Mouse (Mus musculus) MEL (cell line): Measurements from ENCODE around the gene Adam30. TPM values are rescaled to one million over a fixed set of nuclear protein-coding genes. Genes with fewer than 3 reads are reported as not detected.

Experiments
- DNase-seq: peaks from one replicate; pipeline ENCODE4 v3.0.0; 2011; ENCODE audit warnings: low read depth, low spot score
- H3K27ac ChIP-seq: 2 replicates; pipeline ENCODE4 v1.5.1; 2012; ENCODE audit warnings: low read depth, mild to moderate bottlenecking, control low read depth, low read length, moderate library complexity; ENCODE audit not compliant: control insufficient read depth
- H3K27me3 ChIP-seq, 2 experiments: fragments of 150-350 bp in 1 of 2; sonication (generic) in 1 of 2; 2 replicates each; pipeline ENCODE4 v1.6.1; 2012; ENCODE audit warnings: low read length in 2 of 2, mild to moderate bottlenecking in 2 of 2, improper control_type of control experiment in 1 of 2, moderate library complexity in 1 of 2; ENCODE audit not compliant: insufficient read depth in 2 of 2, control insufficient read depth in 1 of 2
- H3K36me3 ChIP-seq, 2 experiments: 2 replicates each; pipeline ENCODE4 v1.6.1; 2012 to 2014; ENCODE audit warnings: low read length in 2 of 2, improper control_type of control experiment in 1 of 2, inconsistent platforms in 1 of 2, mild to moderate bottlenecking in 1 of 2; ENCODE audit not compliant: insufficient read depth in 2 of 2, control insufficient read depth in 1 of 2
- H3K4me1 ChIP-seq, 2 experiments: fragments of 150-350 bp in 1 of 2; sonication (generic) in 1 of 2; 2 replicates each; pipeline ENCODE4 v1.6.1; 2012; ENCODE audit warnings: low read length in 2 of 2, improper control_type of control experiment in 1 of 2, mild to moderate bottlenecking in 1 of 2; ENCODE audit not compliant: insufficient read depth in 2 of 2, control insufficient read depth in 1 of 2
- H3K4me3 ChIP-seq, 2 experiments: fragments of 150-350 bp in 1 of 2; sonication (generic) in 1 of 2; 2 replicates each; pipeline ENCODE4 v1.5.1; 2012; ENCODE audit warnings: low read depth in 2 of 2, low read length in 2 of 2, mild to moderate bottlenecking in 2 of 2, moderate library complexity in 2 of 2, control low read depth in 1 of 2, improper control_type of control experiment in 1 of 2; ENCODE audit not compliant: control insufficient read depth in 1 of 2, insufficient read depth in 1 of 2
- H3K79me2 ChIP-seq: 2 replicates; pipeline ENCODE4 v1.6.1; 2012; ENCODE audit warnings: mild to moderate bottlenecking, low read length, moderate library complexity; ENCODE audit not compliant: control insufficient read depth, poor library complexity, insufficient read depth
- H3K9ac ChIP-seq: 2 replicates; pipeline ENCODE4 v1.6.1; 2012; ENCODE audit warnings: low read depth, mild to moderate bottlenecking, control low read depth, low read length, moderate library complexity; ENCODE audit not compliant: control insufficient read depth, poor library complexity, severe bottlenecking
- H3K9me3 ChIP-seq: fragments of 150-350 bp; sonication (generic); replicated peaks from 2 replicates; pipeline ENCODE4 v1.6.1; 2012; ENCODE audit warnings: mild to moderate bottlenecking, low read length, improper control_type of control experiment, moderate library complexity; ENCODE audit not compliant: insufficient read depth
- BHLHE40 ChIP-seq: IDR thresholded peaks from 2 replicates; pipeline ENCODE4 v1.6.1; 2012; ENCODE audit warnings: low read depth, mild to moderate bottlenecking, inconsistent platforms, low read length, improper control_type of control experiment, borderline replicate concordance
- CHD1 ChIP-seq: IDR thresholded peaks from 2 replicates; pipeline ENCODE4 v1.6.1; 2012; ENCODE audit warnings: low read depth, mild to moderate bottlenecking, inconsistent platforms, low read length, improper control_type of control experiment
- CTCF ChIP-seq, 3 experiments: IDR thresholded peaks in 2 of 3; conservative IDR thresholded peaks in 1 of 3; 2 replicates each; pipeline ENCODE4 v1.5.1; 2011 to 2012; ENCODE audit warnings: low read length in 3 of 3, low read depth in 2 of 3, mild to moderate bottlenecking in 2 of 3, improper control_type of control experiment in 1 of 3, inconsistent platforms in 1 of 3, mixed read lengths in 1 of 3, moderate library complexity in 1 of 3; ENCODE audit not compliant: control insufficient read depth in 1 of 3, insufficient read depth in 1 of 3, poor library complexity in 1 of 3, severe bottlenecking in 1 of 3
- E2F4 ChIP-seq: IDR thresholded peaks from 2 replicates; pipeline ENCODE4 v1.6.1; 2011; ENCODE audit warnings: low read depth, low read length, improper control_type of control experiment, borderline replicate concordance
- ETS1 ChIP-seq: IDR thresholded peaks from 2 replicates; pipeline ENCODE4 v1.6.1; 2012; ENCODE audit warnings: low read depth, mild to moderate bottlenecking, inconsistent platforms, low read length, improper control_type of control experiment, moderate library complexity
- GABPA ChIP-seq: IDR thresholded peaks from 2 replicates; pipeline ENCODE4 v1.6.1; 2012; ENCODE audit warnings: low read depth, mild to moderate bottlenecking, inconsistent platforms, low read length, improper control_type of control experiment, moderate library complexity
- HCFC1 ChIP-seq: IDR thresholded peaks from 2 replicates; pipeline ENCODE4 v1.6.1; 2012; ENCODE audit warnings: low read depth, mild to moderate bottlenecking, inconsistent platforms, low read length, improper control_type of control experiment, moderate library complexity
- JUND ChIP-seq: IDR thresholded peaks from 2 replicates; pipeline ENCODE4 v1.6.1; 2011; ENCODE audit warnings: low read depth, mild to moderate bottlenecking, improper control_type of control experiment, low read length
- KAT2A ChIP-seq: conservative IDR thresholded peaks from 2 replicates; pipeline ENCODE4 v1.6.1; 2012; ENCODE audit warnings: low read depth, low read length, improper control_type of control experiment, inconsistent platforms
- MAX ChIP-seq: IDR thresholded peaks from 2 replicates; pipeline ENCODE4 v1.6.1; 2011; ENCODE audit warnings: low read length, improper control_type of control experiment
- MYC ChIP-seq: IDR thresholded peaks from 2 replicates; pipeline ENCODE4 v1.6.1; 2011; ENCODE audit warnings: low read depth, mild to moderate bottlenecking, low read length, improper control_type of control experiment, moderate library complexity
- NELFE ChIP-seq: IDR thresholded peaks from 2 replicates; pipeline ENCODE4 v1.6.1; 2011; ENCODE audit warnings: low read depth, low read length, improper control_type of control experiment
- POLR2A ChIP-seq, 2 experiments: IDR thresholded peaks; 2 replicates each; pipeline ENCODE4 v1.6.1; 2011 to 2012; ENCODE audit warnings: low read length in 2 of 2, mild to moderate bottlenecking in 2 of 2, control low read depth in 1 of 2, improper control_type of control experiment in 1 of 2, low read depth in 1 of 2, moderate library complexity in 1 of 2; ENCODE audit not compliant: control insufficient read depth in 1 of 2, insufficient read depth in 1 of 2, poor library complexity in 1 of 2
- POLR2AphosphoS2 ChIP-seq: IDR thresholded peaks from 2 replicates; pipeline ENCODE4 v1.6.1; 2011; ENCODE audit warnings: low read length, improper control_type of control experiment
- RAD21 ChIP-seq: IDR thresholded peaks from 2 replicates; pipeline ENCODE4 v1.6.1; 2011; ENCODE audit warnings: mild to moderate bottlenecking, low read depth, low read length, improper control_type of control experiment
- TAL1 ChIP-seq: IDR thresholded peaks from 2 replicates; pipeline ENCODE4 v1.6.1; 2012; ENCODE audit warnings: mild to moderate bottlenecking, inconsistent platforms, low read length, moderate library complexity, mixed read lengths
- TBP ChIP-seq: IDR thresholded peaks from 2 replicates; pipeline ENCODE4 v1.8.0; 2011; ENCODE audit warnings: low read depth, low read length, improper control_type of control experiment
- ZMIZ1 ChIP-seq: IDR thresholded peaks from 2 replicates; pipeline ENCODE4 v1.6.1; 2012; ENCODE audit warnings: low read depth, mild to moderate bottlenecking, inconsistent platforms, low read length, improper control_type of control experiment, moderate library complexity
- polyA plus RNA-seq, 2 experiments: library from polyadenylated mRNA; stranded (reverse) in 1 of 2; unstranded in 1 of 2; fragments of >175 nt in 1 of 2; fragments of >200 nt in 1 of 2; gene quantifications; 2 replicates each; pipeline versions ENCODE4 v1.2.1 to v1.2.4; 2012; ENCODE audit warnings: low replicate concordance in 2 of 2, low read depth in 1 of 2; ENCODE audit not compliant: insufficient read length in 2 of 2, insufficient read depth in 1 of 2, missing spikeins in 1 of 2
- total RNA-seq: library from RNA; depleted of rRNA; stranded (reverse); fragments of 300-350 nt; gene quantifications from 2 replicates; pipeline ENCODE4 v1.2.3, GENCODE M21; 2012

The Adam30 gene
- total and polyA plus RNA-seq, 3 experiments = not detected

GRCm38 (mm10) chr3:98206977-98207376, 46.5 kb downstream of the Adam30 start:
- H3K36me3 ChIP-seq = peaks cover 0 to 4% of the 10 kb centered on the region in 2 experiments; a peak in 2 of 4 replicates
- no peaks in the 10 kb centered on the region for H3K9me3 ChIP-seq
- no peak for TF ChIP-seq TBP
- TF ChIP-seq BHLHE40 = no peak
- TF ChIP-seq MYC = no peak
- no peak for TF ChIP-seq CTCF (IDR thresholded peaks at IDR 0.05 in 2 of 3, conservative IDR thresholded peaks at IDR 0.05 in 1 of 3; ENCODE audit: control insufficient read depth in 1 of 3, insufficient read depth in 1 of 3, low read depth in 2 of 3, low read length in 3 of 3, poor library complexity in 1 of 3, severe bottlenecking in 1 of 3)
- TF ChIP-seq RAD21 = no peak
- TF ChIP-seq ETS1 = no peak
- TF ChIP-seq JUND = no peak
- no peak for TF ChIP-seq ZMIZ1
- TF ChIP-seq HCFC1 = no peak
- TF ChIP-seq GABPA = no peak
- TF ChIP-seq MAX = no peak
- H3K4me1 ChIP-seq = peaks cover 0 to under 1% of the 10 kb centered on the region in 2 experiments; a peak in 1 of 4 replicates
- no peak overlapping the region for H3K27ac ChIP-seq
- no peak overlapping the region for H3K4me3 ChIP-seq
- peaks cover 1 to 2% of the 10 kb centered on the region in 2 experiments; a peak in 2 of 4 replicates for H3K27me3 ChIP-seq
- DNase-seq = no peak
- no peak overlapping the region for H3K9ac ChIP-seq
- H3K79me2 ChIP-seq = no peaks in the 10 kb centered on the region

GRCm38 (mm10) chr3:98209161-98209560, 48.7 kb downstream of the Adam30 start:
- no peak for TF ChIP-seq E2F4
- no peak for TF ChIP-seq KAT2A
- no peak for TF ChIP-seq POLR2A (IDR thresholded peaks at IDR 0.05; ENCODE audit: control insufficient read depth in 1 of 2, insufficient read depth in 1 of 2, low read depth in 1 of 2, low read length in 2 of 2, poor library complexity in 1 of 2)
- no peak for TF ChIP-seq MAX
- no peak for TF ChIP-seq NELFE
- no peak for TF ChIP-seq HCFC1
- TF ChIP-seq ZMIZ1 = no peak
- no peak for TF ChIP-seq TBP
- H3K9ac ChIP-seq = no peak overlapping the region
- H3K36me3 ChIP-seq = peaks cover 0 to 9% of the 10 kb centered on the region in 2 experiments; a peak in 2 of 4 replicates
- H3K9me3 ChIP-seq = no peaks in the 10 kb centered on the region
- no peak for DNase-seq
- peaks cover 0 to 5% of the 10 kb centered on the region in 2 experiments; a peak in 2 of 4 replicates for H3K4me1 ChIP-seq
- H3K27me3 ChIP-seq = no peaks in the 10 kb centered on the region
- no peak overlapping the region for H3K27ac ChIP-seq
- no peak overlapping the region for H3K4me3 ChIP-seq
- no peaks in the 10 kb centered on the region for H3K79me2 ChIP-seq

- Histone ChIP-seq H3K36me3 (peaks cover 0 to 9% of the 10 kb centered on the region in 2 experiments; a peak in 2 of 4 replicates), H3K9ac (no peak overlapping the region), H3K4me3 (no peak overlapping the region), H3K9me3 (no peaks in the 10 kb centered on the region), H3K27ac (no peak overlapping the region), H3K4me1 (peaks cover 0 to 5% of the 10 kb centered on the region in 2 experiments; a peak in 2 of 4 replicates), H3K79me2 (no peaks in the 10 kb centered on the region), H3K27me3 (no peaks in the 10 kb centered on the region)
- no peak for TF ChIP-seq TAL1
- no peak for TF ChIP-seq POLR2AphosphoS2
- TF ChIP-seq CHD1 = no peak
- TF ChIP-seq E2F4 = no peak
- no peak for DNase-seq
Measured at GRCm38 (mm10) chr3:98210860-98211259, 50.4 kb downstream of the Adam30 start.
